Mouse (Mus musculus) heart, embryonic 12.5 days (tissue): ENCODE data around the gene Tmem26. TPM values are rescaled to one million over a fixed set of nuclear protein-coding genes. Genes with fewer than 3 reads are reported as not detected.
A peak's percentile ranks its signal among the peaks of the same experiment; 100 is the strongest.

Experiments
- ATAC-seq: fragments of 200-750 bp; cut with Nextera tagmentation; 2 replicates; pipeline ENCODE4 v1.8.0; 2017; ENCODE audit warnings: moderate TSS enrichment, moderate library complexity; ENCODE audit not compliant: insufficient number of reproducible peaks, low FRiP score
- H3K27ac ChIP-seq: fragments of 300-500 bp; sonication (generic); 2 replicates; pipeline ENCODE4 v1.5.1; 2016; ENCODE audit warnings: mild to moderate bottlenecking, moderate library complexity; ENCODE audit not compliant: poor library complexity, severe bottlenecking
- H3K27me3 ChIP-seq: fragments of 300-500 bp; sonication (generic); replicated peaks from 2 replicates; pipeline ENCODE4 v1.6.1; 2016; ENCODE audit warnings: mild to moderate bottlenecking, moderate library complexity
- H3K36me3 ChIP-seq: fragments of 300-500 bp; sonication (generic); 2 replicates; pipeline ENCODE4 v1.6.1; 2016; ENCODE audit warnings: mild to moderate bottlenecking, moderate library complexity
- H3K4me1 ChIP-seq: fragments of 300-500 bp; sonication (generic); replicated peaks from 2 replicates; pipeline ENCODE4 v1.6.1; 2016; ENCODE audit warnings: mild to moderate bottlenecking
- H3K4me2 ChIP-seq: fragments of 300-500 bp; sonication (generic); 2 replicates; pipeline ENCODE4 v1.6.1; 2016; ENCODE audit warnings: mild to moderate bottlenecking, moderate library complexity
- H3K4me3 ChIP-seq: fragments of 300-500 bp; sonication (generic); 2 replicates; pipeline ENCODE4 v1.5.1; 2016; ENCODE audit warnings: mild to moderate bottlenecking
- H3K9ac ChIP-seq: fragments of 300-500 bp; sonication (generic); 2 replicates; pipeline ENCODE4 v1.6.1; 2016; ENCODE audit warnings: mild to moderate bottlenecking, moderate library complexity
- H3K9me3 ChIP-seq: fragments of 300-500 bp; sonication (generic); replicated peaks from 2 replicates; pipeline ENCODE4 v1.6.1; 2016; ENCODE audit warnings: mild to moderate bottlenecking, moderate library complexity
- WGBS: fragments of 180-500 bp; shearing (Covaris S2); methylation state at CpG from one replicate; pipeline ENCODE4 v1.1.7; 2016; 5-methylcytosine and 5-hydroxymethylcytosine counted together
- polyA plus RNA-seq: library from polyadenylated mRNA; unstranded; fragments of >200 nt; fragmentation: Nextera tagmentation; extraction: Ambion mirVana; gene quantifications from 2 replicates; pipeline ENCODE4 v1.2.1, GENCODE M21; 2016

Tmem26 gene
- 6.3 and 6.8 TPM in 2 replicates for polyA plus RNA-seq

GRCm38 (mm10) chr10:68723568-68724360 is at the start of gene Tmem26:
TSS of gene Tmem26 (plus strand) at chr10:68723646.
- WGBS: under 1% methylated on average over 32 of the region's 32 CpGs
- H3K27ac ChIP-seq: no peak within 1 kb of the TSS

GRCm38 (mm10) chr10:68678678-68679077 is 44.8 kb upstream of the Tmem26 start:
- 67% methylated on average over 4 of the region's 4 CpGs for WGBS

More at GRCm38 (mm10) chr10:68723568-68724360, at the start of gene Tmem26:
- Histone ChIP-seq H3K4me1 (peaks cover 15% of the 10 kb centered on the region), H3K9me3 (no peaks in the 10 kb centered on the region), H3K4me3 (peak within 1 kb of the TSS; percentile 60), H3K4me2 (peak within 1 kb of the TSS; percentile 96), H3K36me3 (no peaks in the 10 kb centered on the region), H3K27me3 (peaks cover 9% of the 10 kb centered on the region), H3K9ac (peak within 1 kb of the TSS; percentile 72)
- peak; percentile 57; the same call in 1 of the 2 replicates for ATAC-seq

GRCm38 (mm10) chr10:68681233-68681632 is 42.2 kb upstream of the Tmem26 start:
- H3K9me3 ChIP-seq: no peaks in the 10 kb centered on the region
- no peak for ATAC-seq
- WGBS: 61% methylated on average over 4 of the region's 4 CpGs

More at GRCm38 (mm10) chr10:68678678-68679077, 44.8 kb upstream of the Tmem26 start:
- H3K9ac ChIP-seq: no peak overlapping the region
- ATAC-seq: no peak
- no peak overlapping the region for H3K4me3 ChIP-seq
- H3K4me1 ChIP-seq: no peaks in the 10 kb centered on the region
- H3K9me3 ChIP-seq: no peaks in the 10 kb centered on the region
- no peaks in the 10 kb centered on the region for H3K36me3 ChIP-seq
- no peaks in the 10 kb centered on the region for H3K27me3 ChIP-seq
- no peak overlapping the region for H3K4me2 ChIP-seq
- H3K27ac ChIP-seq: no peak overlapping the region

GRCm38 (mm10) chr10:68685510-68685909 is 37.9 kb upstream of the Tmem26 start:
- Histone ChIP-seq H3K4me3 (no peak overlapping the region), H3K27ac (no peak overlapping the region), H3K27me3 (no peaks in the 10 kb centered on the region), H3K4me1 (no peaks in the 10 kb centered on the region), H3K9ac (no peak overlapping the region), H3K4me2 (no peak overlapping the region), H3K36me3 (no peaks in the 10 kb centered on the region), H3K9me3 (no peaks in the 10 kb centered on the region)
- ATAC-seq: no peak

More at GRCm38 (mm10) chr10:68681233-68681632, 42.2 kb upstream of the Tmem26 start:
- no peaks in the 10 kb centered on the region for H3K4me1 ChIP-seq
- no peaks in the 10 kb centered on the region for H3K27me3 ChIP-seq
- H3K4me3 ChIP-seq: no peak overlapping the region
- no peak overlapping the region for H3K4me2 ChIP-seq
- no peaks in the 10 kb centered on the region for H3K36me3 ChIP-seq
- no peak overlapping the region for H3K9ac ChIP-seq
- H3K27ac ChIP-seq: no peak overlapping the region

- Histone ChIP-seq H3K36me3 (no peaks in the 10 kb centered on the region), H3K4me2 (no peak overlapping the region), H3K27ac (no peak overlapping the region), H3K27me3 (no peaks in the 10 kb centered on the region), H3K4me1 (no peaks in the 10 kb centered on the region), H3K4me3 (no peak overlapping the region), H3K9me3 (no peaks in the 10 kb centered on the region), H3K9ac (no peak overlapping the region)
- WGBS: 77% methylated on average over 7 of the region's 7 CpGs
- ATAC-seq: no peak
Measured at GRCm38 (mm10) chr10:68691116-68691515, 32.3 kb upstream of the Tmem26 start.

- H3K9ac ChIP-seq: no peak overlapping the region
- H3K36me3 ChIP-seq: no peaks in the 10 kb centered on the region
- no peak overlapping the region for H3K27ac ChIP-seq
- H3K9me3 ChIP-seq: no peaks in the 10 kb centered on the region
- no peak for ATAC-seq
- H3K4me1 ChIP-seq: no peaks in the 10 kb centered on the region
- no peak overlapping the region for H3K4me3 ChIP-seq
- no peak overlapping the region for H3K4me2 ChIP-seq
- WGBS: 93% methylated on average over 1 of the region's 1 CpGs
- no peaks in the 10 kb centered on the region for H3K27me3 ChIP-seq
Measured at GRCm38 (mm10) chr10:68692401-68692800, 31.0 kb upstream of the Tmem26 start.

GRCm38 (mm10) chr10:68695760-68696336 is 27.6 kb upstream of the Tmem26 start:
- H3K9me3 ChIP-seq: no peaks in the 10 kb centered on the region
- no peak overlapping the region for H3K9ac ChIP-seq
- ATAC-seq: 0 out of 2 replicates have a peak, but pooled peaks have one; percentile 25
- no peaks in the 10 kb centered on the region for H3K4me1 ChIP-seq
- no peak overlapping the region for H3K4me3 ChIP-seq
- no peaks in the 10 kb centered on the region for H3K27me3 ChIP-seq
- H3K36me3 ChIP-seq: no peaks in the 10 kb centered on the region
- H3K27ac ChIP-seq: no peak overlapping the region
- no peak overlapping the region for H3K4me2 ChIP-seq

- Histone ChIP-seq H3K9ac (no peak overlapping the region), H3K4me3 (no peak overlapping the region), H3K4me1 (no peaks in the 10 kb centered on the region), H3K27ac (no peak overlapping the region), H3K27me3 (no peaks in the 10 kb centered on the region), H3K4me2 (no peak overlapping the region), H3K36me3 (no peaks in the 10 kb centered on the region), H3K9me3 (peaks cover 6% of the 10 kb centered on the region; the same call in 1 of the 2 replicates)
- 69% methylated on average over 2 of the region's 2 CpGs for WGBS
- ATAC-seq: no peak
Measured at GRCm38 (mm10) chr10:68704268-68704667, 19.2 kb upstream of the Tmem26 start.

- H3K4me2 ChIP-seq: no peak overlapping the region
- H3K27ac ChIP-seq: no peak overlapping the region
- H3K27me3 ChIP-seq: no peaks in the 10 kb centered on the region
- H3K4me3 ChIP-seq: no peak overlapping the region
- H3K9me3 ChIP-seq: peaks cover 6% of the 10 kb centered on the region; the same call in 1 of the 2 replicates
- no peak for ATAC-seq
- WGBS: 73% methylated on average over 4 of the region's 4 CpGs
- H3K9ac ChIP-seq: no peak overlapping the region
- H3K4me1 ChIP-seq: no peaks in the 10 kb centered on the region
- no peaks in the 10 kb centered on the region for H3K36me3 ChIP-seq
Measured at GRCm38 (mm10) chr10:68705471-68706036, 17.9 kb upstream of the Tmem26 start.

GRCm38 (mm10) chr10:68707014-68707852 is 16.2 kb upstream of the Tmem26 start:
- Histone ChIP-seq H3K4me1 (no peaks in the 10 kb centered on the region), H3K4me3 (no peak overlapping the region), H3K27me3 (no peaks in the 10 kb centered on the region), H3K27ac (no peak overlapping the region), H3K36me3 (no peaks in the 10 kb centered on the region), H3K4me2 (no peak overlapping the region), H3K9me3 (peaks cover 6% of the 10 kb centered on the region; the same call in 1 of the 2 replicates), H3K9ac (no peak overlapping the region)
- WGBS: 72% methylated on average over 3 of the region's 3 CpGs
- no peak for ATAC-seq
